Mouse (Mus musculus): ENCODE measurements around the gene BC037034.

The BC037034 gene

GRCm38 (mm10) chr5:138263260-138264206 is at the start of gene BC037034:
TSS of gene BC037034 (minus strand) at chr5:138264033.
- peak; percentile 86 for DNase-seq (ENCODE audit: low spot score)

GRCm38 (mm10) chr5:138312795-138313194 is 49.0 kb upstream of the BC037034 start:
- no peak for DNase-seq (ENCODE audit: low spot score)

GRCm38 (mm10) chr5:138299613-138300012 is 35.8 kb upstream of the BC037034 start:
- DNase-seq (ENCODE audit: low spot score) = no peak

DNA sequence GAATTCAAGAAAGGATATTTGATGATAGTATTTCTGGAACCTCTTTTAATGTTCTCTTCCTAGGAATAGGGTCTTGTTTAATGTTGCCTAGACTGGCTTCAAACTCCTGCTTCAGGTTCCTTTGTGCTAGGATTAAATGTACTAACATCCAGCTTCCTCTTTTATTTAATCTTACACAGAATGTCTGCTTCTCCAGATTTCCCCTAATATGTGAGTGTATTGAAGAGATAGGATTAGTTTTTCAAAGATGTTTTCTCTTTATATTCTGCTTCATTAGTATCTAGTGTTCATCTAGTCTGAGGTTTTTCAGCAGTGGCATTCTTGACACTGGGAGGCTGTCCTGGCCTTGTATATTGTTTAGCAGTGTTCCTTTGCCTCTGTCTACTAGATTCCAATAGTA is 30.3 kb upstream of the BC037034 start:
- no peak for DNase-seq (ENCODE audit: low spot score)

DNA sequence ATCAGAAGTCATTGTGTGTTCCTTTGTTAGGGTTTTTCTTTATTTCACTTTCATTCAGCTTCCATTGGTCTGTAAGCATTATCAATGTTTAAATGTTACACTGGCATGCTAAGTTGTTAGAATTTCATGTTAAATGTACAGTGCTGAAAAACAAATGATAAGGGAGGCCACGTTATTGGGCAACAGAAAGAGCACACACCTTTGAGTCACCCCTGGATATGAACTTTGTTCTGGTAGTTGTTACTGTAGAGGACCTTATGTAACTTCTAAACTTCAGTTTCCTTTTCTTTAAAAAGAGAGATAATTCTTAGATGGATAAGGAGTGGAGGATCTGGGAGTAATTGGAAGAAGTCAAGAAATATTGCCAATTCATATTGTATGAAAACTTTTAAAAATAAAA is 27.8 kb upstream of the BC037034 start:
- no peak for DNase-seq (ENCODE audit: low spot score)

- no peak for DNase-seq (ENCODE audit: low spot score)
Observed at GRCm38 (mm10) chr5:138287861-138288260, 24.0 kb upstream of the BC037034 start.

DNA sequence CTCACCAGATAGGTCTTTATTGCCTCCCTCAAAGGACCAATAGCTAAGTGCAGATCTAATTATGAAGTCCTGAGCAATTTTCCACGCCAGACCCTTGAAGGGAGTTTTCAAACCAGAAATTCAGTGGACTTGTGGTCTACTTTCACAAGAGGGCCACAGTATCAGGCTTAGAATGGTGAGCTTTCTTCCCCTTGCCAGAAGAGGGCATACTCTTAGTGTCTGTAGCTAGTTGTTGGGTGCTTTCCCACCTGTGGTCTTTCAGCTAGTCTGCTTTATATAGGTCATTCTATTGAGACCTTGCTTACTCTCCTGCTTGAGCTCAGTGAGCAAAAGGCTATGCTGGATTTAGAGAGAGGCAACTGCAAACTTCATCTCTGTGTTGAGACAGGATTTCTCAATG is 19.7 kb upstream of the BC037034 start:
- no peak for DNase-seq (ENCODE audit: low spot score)

GRCm38 (mm10) chr5:138281798-138282197 is 18.0 kb upstream of the BC037034 start:
- DNase-seq (ENCODE audit: low spot score) = no peak

GRCm38 (mm10) chr5:138280829-138281228 is 17.0 kb upstream of the BC037034 start:
- no peak for DNase-seq (ENCODE audit: low spot score)

GRCm38 (mm10) chr5:138280425-138280768 is 16.6 kb upstream of the BC037034 start:
- DNase-seq (ENCODE audit: low spot score) = no peak

DNA sequence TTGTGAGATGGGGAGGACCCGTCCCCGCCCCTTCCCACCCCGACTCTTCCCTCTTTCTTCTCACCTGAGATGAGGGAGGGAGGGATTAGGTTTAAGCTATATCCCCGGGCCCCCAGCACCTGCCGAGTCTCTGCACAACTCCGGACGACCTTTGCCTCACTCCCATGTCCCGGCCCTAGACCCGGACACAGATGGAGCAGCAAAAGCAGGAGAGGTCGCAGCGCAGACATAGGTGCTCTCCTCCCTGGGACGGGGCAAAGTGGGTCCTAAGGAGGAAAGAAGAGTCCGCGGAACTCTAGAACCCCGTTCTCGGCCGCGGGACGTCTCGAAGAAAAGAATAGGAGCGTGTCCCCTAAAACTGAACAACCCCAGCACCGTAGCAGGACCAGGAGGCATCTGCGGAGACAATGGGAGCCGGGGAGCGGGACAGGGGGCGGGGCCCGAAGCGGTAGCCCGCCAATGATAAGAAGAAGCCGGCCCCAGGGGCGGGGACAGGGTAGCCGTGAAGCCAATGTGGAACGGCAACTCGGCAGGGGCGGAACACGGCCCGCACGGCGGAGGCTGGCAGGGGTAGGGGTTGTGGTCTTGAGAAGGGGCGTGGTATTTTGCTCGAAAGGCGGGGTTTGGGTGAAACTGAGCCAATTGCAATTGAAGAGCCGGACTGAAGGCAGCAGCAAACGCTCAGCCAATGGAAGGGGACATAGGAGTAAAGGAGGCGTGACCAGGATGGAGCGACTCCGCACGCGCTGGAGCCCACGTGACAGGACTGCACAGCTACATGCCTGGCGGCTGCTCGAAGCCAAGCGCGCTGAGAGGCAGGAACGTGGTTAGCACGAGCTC is 16.0 kb upstream of the BC037034 start, which contains the start of the genes Gm43720, Gpc2 and Stag3:
Gm43720 (minus strand) TSS at position 374 of the 840 bp plus-strand sequence.
Gpc2 (minus strand) TSS at position 421 of the 840 bp plus-strand sequence.
Stag3 (plus strand) TSS at position 656 of the 840 bp plus-strand sequence.
- DNase-seq (ENCODE audit: low spot score) = no peak

DNA sequence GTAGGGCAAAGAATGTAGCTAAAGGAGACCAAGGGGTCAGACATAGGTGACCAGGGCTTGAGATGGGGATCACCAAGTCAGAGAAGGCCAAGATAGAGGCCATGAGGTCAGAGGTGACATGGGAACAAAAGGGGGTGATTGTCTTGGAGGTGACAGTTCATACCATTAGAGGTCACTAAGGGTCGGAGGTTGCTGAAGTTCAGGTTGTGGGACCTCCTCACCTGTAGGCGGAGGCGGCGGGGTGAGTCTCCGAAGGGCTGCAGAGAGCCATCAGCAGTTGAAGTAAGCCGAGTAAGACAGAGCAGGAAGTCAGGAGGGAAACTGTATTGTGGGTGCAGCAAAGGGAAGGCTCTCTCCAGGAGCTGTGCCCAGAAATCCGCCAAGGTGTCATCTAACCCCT is 14.2 kb upstream of the BC037034 start:
- no peak for DNase-seq (ENCODE audit: low spot score)

DNA sequence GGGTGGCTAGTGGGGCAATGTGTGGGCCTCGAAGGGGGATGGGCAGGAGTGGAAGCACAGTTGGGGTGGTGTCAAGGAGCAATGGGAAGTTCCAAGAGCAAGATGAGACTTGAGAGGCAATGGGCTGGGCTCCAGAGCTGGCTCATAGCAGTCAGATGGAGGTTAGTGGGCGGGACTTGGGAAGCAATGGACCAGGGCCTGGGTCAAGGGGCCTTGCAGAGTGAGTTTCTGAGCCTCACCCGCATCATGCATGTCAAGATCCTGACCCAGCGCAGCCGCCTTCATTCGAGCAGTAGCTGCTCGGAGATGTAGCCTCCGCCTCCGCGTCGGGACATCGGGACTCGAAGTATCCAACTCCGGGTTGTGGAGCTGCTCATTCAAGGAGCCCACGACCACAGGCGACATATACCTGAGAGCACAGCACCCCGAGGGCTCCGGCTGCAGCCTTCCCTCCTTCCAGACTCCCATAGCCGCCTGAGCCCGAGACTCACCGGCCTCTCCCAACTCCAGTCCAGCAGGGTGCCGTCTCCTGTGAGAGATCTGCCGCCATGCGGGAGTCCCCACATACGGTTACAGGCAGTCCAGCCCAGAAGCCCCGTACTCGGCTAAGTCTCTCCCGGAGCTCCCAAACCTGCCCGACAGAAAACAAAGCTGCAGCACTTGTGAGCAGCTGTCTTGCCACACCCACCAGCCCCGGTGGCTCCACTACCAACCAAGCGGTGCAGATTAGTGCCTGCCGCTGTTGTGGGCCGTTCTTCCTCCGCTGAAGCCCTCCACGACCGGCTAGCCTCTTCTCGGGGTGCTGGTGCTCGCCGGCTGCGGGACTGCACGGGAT is 11.6 kb upstream of the BC037034 start:
- DNase-seq (ENCODE audit: low spot score) = no peak

- DNase-seq (ENCODE audit: low spot score) = no peak
Observed at GRCm38 (mm10) chr5:138274186-138274585, 10.4 kb upstream of the BC037034 start.

DNA sequence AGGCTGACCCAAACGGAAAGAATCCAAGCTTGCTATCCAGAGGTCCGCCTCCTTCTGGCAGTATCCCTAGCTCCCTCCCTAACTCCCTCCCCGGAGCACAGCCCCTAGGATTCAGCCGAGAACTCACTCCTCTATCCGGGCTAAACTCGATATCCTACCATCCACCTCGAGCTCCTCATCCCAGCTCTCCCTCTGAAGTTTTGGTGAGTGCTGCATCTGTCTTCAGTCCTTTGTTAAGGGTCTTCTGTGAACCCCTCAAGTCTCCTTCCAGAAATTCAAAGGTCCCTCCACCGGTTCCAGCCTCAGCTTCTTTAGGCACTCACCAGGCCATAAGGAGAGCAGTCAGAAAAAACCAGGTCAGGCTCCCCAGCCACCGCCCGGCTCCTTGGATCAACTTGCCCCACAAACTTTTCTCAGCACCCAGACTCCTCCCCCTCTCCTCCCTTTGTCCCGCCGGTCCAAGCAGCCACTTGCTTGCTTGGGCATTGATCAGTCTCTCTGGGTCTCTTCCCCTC is 8.6 kb upstream of the BC037034 start, which contains the start of gene Gal3st4:
Gal3st4 (minus strand) TSS at position 432 of the 515 bp plus-strand sequence.
- DNase-seq (ENCODE audit: low spot score) = no peak

DNA sequence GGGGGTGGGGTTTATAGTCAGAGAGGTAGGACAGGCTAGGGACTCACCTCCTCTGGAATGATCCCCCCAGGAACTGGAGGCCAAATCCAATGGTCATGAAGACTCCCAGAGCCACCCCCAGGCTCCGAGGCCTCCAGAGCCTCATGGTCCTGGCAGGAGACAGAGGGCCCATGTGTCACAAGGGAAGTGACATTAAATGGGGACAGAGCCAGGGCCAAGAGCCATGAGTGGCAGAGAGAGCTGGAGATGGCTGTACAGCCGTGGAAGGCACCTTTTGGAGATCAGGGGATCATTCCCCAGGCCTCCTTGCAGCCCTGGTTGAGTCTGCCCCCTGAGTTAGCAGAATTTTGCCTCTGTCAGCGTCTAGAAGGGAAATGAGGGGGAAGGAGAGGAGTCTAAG is 7.4 kb upstream of the BC037034 start:
- DNase-seq (ENCODE audit: low spot score) = no peak

DNA sequence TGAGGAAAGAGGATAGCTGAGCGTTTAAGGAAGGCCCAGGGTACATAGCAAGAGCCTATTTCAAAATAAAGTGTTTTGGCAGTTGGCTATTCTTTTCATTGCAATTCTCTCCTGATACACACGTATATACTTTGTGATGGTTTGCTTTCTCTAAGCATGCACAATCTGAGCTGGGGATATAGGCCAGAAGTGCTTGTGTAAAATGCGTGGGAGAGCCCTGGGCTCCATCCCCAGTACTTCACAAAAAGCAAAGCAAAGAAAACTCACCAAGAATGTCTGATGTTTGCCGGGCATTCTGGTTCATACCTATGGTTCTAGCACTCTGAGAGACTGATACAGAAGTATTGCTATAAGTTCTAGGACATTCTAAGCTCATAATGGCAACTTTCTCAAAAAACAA is 5.1 kb upstream of the BC037034 start:
- no peak for DNase-seq (ENCODE audit: low spot score)

DNA sequence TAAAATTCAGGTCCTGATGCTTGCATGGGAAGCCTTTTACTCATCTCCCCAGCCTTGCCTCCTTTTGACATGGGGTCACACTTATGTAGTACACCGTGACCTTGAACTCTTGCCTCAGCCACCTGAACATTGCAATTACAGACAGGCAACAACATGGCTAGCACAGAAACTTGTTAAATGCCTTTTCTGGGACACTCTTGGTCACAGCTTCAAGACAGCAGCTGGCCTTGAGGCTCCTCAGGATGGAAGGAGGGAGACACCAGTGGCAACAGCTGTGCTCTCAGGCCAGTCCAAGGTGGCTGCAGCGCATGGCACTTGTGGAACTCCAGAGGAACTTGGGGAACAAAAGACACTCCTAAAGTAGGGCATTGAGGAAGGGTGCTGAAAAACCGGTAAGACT is 3.3 kb upstream of the BC037034 start:
- no peak for DNase-seq (ENCODE audit: low spot score)

DNA sequence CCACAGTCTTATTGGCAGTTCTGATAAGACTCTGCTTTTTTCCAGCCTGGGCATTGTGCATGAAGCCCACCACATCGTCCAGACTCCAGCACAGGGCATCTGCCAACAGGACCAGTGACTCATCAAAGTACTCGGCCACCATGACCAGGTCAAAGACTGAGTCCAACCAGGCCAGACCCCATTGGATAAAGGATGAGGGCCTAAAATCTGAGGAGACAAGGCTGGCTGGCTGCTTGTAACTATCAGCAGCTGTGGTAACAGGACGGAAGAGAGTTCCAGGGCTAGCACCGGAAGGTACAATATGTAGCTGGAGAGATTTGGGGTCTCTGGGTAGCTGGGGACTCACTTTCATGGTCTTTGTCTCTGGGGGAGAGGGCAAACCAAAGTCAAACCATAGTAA is 1.9 kb upstream of the BC037034 start:
- no peak for DNase-seq (ENCODE audit: low spot score)

- no peak for DNase-seq (ENCODE audit: low spot score)
Observed at GRCm38 (mm10) chr5:138264207-138264578, 360 bp upstream of the BC037034 start.

- DNase-seq (ENCODE audit: low spot score) = no peak
Observed at GRCm38 (mm10) chr5:138262582-138263240, 1.1 kb downstream of the BC037034 start.
